Mouse (Mus musculus) gastrocnemius, adult 8-10 months (tissue): ENCODE data around the gene Fgr. TPM values are rescaled to one million over a fixed set of nuclear protein-coding genes. Genes with fewer than 3 reads are reported as not detected.
A peak's percentile ranks its signal among the peaks of the same experiment; 100 is the strongest.
"Not testable (repeated sequence)": the region's sequence is repeated elsewhere in the genome, so short reads cannot be mapped to it uniquely, and the experiment has no call there.

Source experiments
- DNase-seq, 2 experiments: peaks; one replicate each; pipeline ENCODE4 v3.0.0; 2022; ENCODE audit warnings: low spot score in 2 of 2
- total RNA-seq, 4 experiments: library from RNA; stranded (reverse); gene quantifications; 2 replicates each; pipeline ENCODE4 v1.2.4; 2022

Fgr gene
- total RNA-seq, 4 experiments from 2014 or later: not detected

GRCm38 (mm10) chr4:132983664-132984512 is 10.0 kb downstream of the Fgr start:
- DNase-seq: no peak

DNA sequence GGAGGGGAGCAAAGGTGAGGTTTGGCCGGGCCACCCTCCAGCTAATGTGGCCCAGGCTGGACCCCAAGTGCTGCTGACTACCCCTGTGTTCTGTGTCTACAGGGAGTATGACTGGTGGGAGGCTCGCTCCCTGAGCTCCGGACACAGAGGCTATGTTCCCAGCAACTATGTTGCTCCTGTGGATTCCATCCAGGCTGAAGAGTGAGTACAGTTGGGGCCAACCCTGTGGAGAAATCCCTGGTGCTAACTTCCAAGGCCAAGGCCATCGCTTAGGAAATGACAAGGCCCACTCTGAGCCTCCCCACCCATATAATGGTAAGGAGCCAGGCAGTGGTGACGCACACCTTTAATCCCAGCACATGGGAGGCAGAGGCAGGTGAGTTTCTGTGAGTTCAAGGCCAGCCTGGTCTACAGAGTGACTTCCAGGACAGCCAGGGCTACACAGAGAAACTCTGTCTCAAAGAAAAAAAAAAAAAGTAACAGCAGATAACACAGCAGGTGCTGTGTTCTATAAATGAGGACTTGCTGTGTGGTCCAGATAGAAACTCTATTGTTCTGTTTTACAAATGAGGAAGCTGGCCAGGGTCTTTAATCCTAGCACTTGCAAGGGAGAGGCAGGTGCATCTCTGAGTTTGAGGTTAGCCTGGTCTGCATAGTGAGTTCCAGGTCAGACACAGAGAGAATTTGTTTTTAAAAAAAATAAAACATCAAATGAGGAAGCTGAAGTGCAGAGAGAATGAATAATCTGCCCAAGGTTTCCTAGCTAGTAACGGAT is 14.9 kb downstream of the Fgr start:
- DNase-seq: no peak

DNA sequence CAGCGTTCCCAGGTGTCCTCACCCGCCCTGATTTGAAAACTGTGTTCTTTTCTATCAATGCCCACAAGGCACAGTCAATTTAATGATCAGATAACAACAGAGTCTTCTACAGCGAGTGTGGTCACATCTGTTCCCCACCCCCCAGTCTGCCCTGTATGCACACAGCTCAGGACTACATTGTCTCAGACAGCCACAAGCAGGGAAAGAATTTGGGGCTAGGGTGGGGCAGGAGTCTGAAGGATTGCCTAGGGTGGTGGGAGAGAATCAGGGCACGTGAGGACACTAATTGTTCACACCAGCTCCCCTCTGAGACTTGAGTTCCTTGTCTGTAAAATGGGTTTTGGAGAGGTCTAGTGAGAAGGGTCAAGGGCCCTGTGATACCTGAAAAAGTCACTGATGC is 19.7 kb downstream of the Fgr start:
- DNase-seq: no peak

GRCm38 (mm10) chr4:132997469-132998237 is 23.8 kb downstream of the Fgr start:
- no peak for DNase-seq

- DNase-seq: no peak
These were observed 29.0 kb downstream of the Fgr start for GRCm38 (mm10) chr4:133002896-133003295.

DNA sequence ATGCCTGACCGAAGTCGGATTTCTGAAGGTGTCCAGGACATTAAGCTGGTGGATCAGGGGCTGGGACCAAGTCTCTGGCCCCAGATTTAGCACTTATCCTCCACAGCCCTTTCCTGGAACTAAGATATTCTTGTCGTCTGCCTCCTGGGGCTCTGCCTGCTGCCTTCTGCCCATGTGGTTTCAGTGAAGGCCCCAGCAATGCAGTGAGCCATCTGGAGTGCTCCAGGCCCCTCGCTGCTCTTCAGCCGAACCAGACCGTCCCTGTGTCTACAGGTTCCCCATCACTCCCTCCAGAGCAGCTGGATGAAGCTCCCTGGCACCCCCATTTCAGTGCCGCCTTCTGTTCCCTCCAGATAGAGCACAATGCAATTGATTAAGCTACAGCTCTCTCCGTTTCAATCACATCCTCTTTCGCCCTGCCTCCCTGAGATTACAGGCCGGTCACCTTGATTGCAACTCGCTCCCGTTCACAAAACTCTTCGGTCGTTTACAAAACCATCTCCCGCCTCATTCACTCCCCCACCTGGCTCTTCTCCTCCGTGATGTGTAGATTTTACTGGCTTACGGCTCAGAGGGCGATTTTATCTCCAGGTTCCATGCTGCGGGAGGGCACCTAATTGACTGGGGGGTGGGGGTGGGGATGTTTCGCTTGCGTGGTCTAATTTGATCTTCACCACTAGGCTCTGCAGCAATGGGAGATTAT is 29.6 kb downstream of the Fgr start:
- no peak for DNase-seq

GRCm38 (mm10) chr4:133005233-133005632 is 31.3 kb downstream of the Fgr start:
- no peak for DNase-seq

DNA sequence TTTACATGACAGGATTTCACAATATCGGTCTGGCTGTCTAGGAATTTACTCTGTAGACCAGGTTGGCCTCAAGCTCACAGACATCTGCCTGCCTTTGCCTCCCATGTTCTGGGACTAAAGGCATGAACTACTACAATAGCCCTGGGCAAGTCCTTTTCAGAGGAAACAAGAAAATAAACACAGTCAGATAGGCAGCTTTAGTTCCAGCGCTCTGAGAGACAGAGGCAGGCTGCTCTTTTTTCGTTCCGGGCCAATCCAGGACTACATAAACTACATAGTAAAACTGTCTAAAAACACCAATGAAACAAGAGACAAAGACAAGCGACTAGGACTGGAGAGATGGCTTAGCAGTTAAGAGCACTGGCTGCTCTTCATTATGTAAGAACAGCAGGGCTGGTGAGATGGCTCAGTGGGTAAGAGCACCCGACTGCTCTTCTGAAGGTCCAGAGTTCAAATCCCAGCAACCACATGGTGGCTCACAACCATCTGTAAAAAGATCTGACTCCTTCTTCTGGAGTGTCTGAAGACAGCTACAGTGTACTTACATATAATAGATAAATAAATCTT is 32.1 kb downstream of the Fgr start:
- DNase-seq: not testable (repeated sequence)

DNA sequence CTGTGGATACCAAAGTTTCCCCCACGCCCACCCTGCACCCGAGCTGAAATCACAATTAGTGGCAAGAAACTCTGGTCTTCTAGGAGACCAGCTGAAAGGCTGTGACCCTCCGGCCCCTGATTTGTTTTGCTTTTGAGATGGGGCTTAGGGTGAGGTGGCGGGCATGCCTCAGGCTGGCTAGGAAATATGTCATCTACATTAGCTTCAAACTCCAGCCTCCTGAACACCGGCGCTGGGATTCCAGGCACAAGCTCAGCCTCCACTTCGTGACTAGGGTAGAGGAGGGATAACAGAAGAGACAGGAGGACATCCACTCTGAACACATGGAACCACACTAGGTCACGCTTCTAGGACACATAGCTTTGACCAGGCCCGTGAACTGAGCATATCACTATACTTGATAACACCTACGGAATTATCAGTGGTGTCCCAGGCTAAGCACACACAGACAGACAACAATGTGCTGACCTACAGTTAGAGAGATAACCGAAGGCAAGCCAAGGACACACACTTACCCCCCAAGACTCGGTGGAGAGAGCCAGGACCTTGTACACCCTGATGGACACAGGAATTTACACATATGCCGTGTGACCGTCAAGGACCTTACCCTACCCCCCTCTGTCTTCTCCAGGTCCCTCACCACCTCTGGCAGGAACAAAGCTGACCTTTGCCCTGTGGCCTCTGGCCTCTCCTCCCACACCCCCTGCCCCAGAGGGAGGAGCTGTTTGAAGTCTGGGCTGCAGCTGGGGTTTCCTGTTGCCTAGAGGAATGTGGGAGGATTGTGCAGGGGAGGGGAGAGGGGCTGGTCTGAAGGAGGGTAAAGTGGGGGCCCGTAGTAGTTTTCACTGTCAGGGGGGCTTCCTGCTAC is 33.9 kb downstream of the Fgr start:
- no peak for DNase-seq

DNA sequence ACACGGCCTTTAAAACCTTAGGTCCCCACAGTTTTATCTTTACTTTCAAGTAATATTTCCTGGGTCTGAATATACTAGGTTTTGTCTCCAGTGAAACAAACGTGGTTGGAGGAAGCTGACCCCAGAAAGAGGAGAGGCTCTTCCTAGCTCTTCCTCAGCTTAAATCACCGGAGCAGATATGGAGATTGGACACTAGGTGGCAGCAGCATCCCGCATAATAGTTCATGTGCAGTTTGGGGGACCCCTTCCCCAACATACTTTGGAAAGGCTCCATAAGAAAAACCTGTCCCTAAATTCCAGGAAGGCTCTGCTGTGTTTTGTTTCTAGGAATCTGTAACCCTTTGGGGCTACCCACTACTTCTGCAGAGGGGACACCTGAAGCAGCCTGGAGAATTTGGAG is 35.2 kb downstream of the Fgr start:
- no peak for DNase-seq

DNA sequence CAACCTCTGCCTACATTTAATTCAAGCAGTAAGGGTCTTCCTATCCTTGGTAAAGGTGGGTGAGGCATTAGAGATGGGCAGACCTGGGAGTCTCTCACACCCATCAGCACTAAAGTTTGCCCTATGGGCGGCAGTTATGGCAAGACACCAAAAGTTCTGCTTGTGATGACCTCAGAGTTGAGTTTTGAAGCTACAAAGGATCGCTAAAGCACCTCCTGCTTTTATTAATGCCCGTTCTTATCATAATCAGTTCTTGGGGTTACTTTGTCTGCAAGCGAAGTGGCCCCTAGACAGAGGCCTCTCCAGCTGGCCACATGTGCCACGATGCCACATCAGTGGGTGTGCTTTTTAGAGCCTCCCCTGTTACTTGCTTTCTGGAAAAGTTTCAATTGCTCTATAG is 35.8 kb downstream of the Fgr start:
- no peak for DNase-seq

- no peak for DNase-seq
These were observed 36.7 kb downstream of the Fgr start for GRCm38 (mm10) chr4:133010611-133011010.

DNA sequence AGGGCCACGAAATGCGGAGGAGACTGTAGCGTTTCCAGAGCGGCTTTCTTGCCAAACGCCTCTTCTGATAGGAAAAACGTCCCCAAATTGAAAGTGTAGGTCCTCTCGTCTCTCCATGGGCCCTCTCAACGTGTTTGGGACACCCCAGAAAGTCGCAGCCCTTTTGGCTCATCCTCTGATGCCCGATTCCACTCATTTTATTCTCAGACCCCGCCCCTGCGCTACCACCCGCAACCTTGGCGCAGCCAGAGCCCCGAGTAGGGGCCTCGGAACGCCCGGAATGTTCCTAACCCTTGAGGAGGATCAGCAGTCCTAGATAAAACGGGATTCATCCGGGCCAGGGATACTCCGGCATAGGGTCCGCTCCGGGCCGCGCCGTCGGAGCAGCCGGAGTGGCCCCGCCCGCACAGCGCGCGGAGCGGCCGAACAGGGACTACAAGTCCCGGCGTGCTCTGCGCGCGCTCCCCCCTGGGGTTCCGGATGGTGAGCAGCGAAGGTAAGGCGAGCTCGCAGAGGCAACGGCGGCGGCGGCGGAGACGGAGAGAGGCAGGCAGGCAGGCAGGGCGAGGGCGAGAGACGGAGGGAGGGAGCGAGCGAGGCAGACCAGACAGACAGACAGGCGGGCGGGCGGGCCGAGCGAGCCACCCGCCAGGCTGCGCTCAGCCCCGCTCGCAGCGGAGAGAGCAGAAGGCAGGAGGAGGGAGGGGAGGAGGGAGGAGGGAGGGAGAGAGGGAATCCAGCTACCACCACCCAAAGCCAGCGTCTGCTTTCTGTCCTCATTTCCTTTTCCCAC is 37.3 kb downstream of the Fgr start, which contains the start of gene Ahdc1:
Gene Ahdc1 (plus strand): TSS at position 233 of the 793 bp plus-strand sequence.
- DNase-seq: peak; percentile 87 to 88

GRCm38 (mm10) chr4:133011821-133012775 is 38.2 kb downstream of the Fgr start:
- DNase-seq: peak in 1 of 2 experiments; percentile 48

DNA sequence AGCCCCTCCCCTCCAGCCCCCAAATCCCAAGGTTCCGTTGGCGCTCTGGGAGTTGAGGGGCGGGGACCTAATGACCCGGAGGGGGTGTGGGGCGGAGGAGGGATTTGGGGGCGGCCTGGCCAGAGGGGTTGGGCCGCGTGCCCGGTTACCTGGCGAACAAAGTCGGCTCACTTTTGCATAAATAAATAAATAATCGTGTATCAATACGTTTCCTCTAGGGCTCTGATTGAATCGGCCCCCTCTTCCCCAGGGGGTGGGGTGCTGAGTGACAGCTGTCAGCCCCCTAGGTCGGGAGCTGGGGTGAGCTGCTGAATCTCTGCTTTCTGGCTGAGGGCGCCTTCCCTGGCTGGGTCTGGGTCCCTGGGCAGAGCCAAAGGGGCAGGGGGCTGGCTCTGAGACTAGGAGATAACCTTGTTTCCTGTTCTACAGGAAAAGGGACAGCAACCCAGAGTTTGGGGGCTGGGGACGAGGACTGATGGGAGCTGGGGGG is 38.9 kb downstream of the Fgr start:
- DNase-seq: peak in 1 of 2 experiments; percentile 38

DNA sequence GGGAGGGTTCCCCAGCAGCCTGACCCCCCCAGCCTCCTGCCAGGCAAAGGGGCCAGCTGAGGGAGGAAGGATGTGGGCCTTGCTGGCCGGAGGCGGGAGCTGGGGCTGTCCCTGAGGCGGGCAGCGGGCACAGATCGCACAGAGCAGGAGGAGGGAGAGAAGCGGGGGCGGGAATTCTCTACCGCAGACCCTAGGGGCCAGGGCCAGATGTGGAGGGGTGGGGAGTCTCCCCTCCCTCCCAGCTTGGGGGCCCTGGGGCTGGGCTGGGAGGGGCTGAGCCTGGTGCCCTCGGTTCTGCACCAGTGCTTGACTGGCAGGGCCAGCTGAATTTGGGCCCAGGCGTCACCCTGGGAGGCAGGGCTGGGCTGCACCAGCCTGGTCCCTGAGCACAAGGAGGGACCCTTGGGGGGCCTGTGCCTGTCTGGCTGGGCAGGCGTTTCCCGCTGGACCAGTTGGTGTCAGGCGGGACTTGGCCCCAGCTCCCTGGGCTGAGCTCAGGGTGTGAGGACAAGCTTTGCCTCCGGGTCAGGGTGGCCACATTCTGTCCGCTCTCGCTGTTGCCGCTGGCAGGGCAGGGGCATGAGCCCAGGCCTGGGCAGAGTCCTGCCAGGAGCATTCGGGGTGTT is 39.5 kb downstream of the Fgr start:
- peak; percentile 65 to 81 for DNase-seq

- no peak for DNase-seq
These were observed 40.2 kb downstream of the Fgr start for GRCm38 (mm10) chr4:133014088-133014487.
